Mouse (Mus musculus) erythroblast, embryonic 14.5 days (primary cell): ENCODE measurements around the gene Dpep3.

ENCODE experiments used
- GATA1 ChIP-seq: IDR thresholded peaks from 2 replicates; pipeline ENCODE4 v1.6.1; 2012; ENCODE audit warnings: low read length, inconsistent platforms, mixed read lengths
- TAL1 ChIP-seq: IDR thresholded peaks from 3 replicates; pipeline ENCODE4 v1.6.1; 2012; ENCODE audit warnings: low read length, inconsistent platforms, mixed read lengths

GRCm38 (mm10) chr8:105991546-105991945 lies 12.3 kb upstream of the Dpep3 start:
- TF ChIP-seq TAL1 = no peak
- no peak for TF ChIP-seq GATA1
